Mouse (Mus musculus) CH12F3 (cell line): Measurements from ENCODE around the gene Csrp1.

Experiments used
- in situ Hi-C: fragments of 300-500 bp; cut with MboI; formaldehyde crosslinking; loops from 2 replicates; pipeline ENCODE4 v1.14.3; 2020; ENCODE audit warnings: low sequenced_read_pairs

Gene Csrp1

DNA sequence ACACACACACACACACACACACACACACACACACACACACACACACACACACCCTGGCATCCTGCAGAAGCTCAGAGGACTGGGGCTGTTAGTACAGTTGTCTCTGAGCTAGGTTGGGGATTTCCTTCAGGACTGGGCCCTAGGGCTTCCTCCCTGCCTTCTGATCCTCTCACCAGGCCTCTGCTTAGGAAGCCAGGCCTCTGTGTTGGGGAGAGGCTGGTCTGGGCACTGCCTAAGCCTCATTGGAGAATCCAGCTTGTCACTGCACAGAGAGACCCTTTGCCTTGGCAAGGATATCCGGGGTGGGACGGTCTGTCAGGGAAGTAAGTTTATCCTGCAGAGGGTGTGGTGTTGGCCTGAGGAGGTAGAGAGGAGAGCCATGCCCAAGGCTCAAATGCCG lies 10.4 kb downstream of the Csrp1 start:
- in situ Hi-C loops = no loop called here

GRCm38 (mm10) chr1:135731393-135731792 lies 11.5 kb downstream of the Csrp1 start:
- in situ Hi-C loops = no loop called here

- in situ Hi-C loops = no loop called here
Measured at GRCm38 (mm10) chr1:135731897-135732684, 12.2 kb downstream of the Csrp1 start.

GRCm38 (mm10) chr1:135734225-135734937 lies 14.5 kb downstream of the Csrp1 start:
- in situ Hi-C loops = no loop called here

GRCm38 (mm10) chr1:135735460-135735859 lies 15.6 kb downstream of the Csrp1 start:
- in situ Hi-C loops = no loop called here

GRCm38 (mm10) chr1:135744987-135745386 lies 25.1 kb downstream of the Csrp1 start:
- in situ Hi-C loops = no loop called here

- in situ Hi-C loops = no loop called here
Measured at GRCm38 (mm10) chr1:135746248-135746647, 26.4 kb downstream of the Csrp1 start.

- in situ Hi-C loops = no loop called here
Measured at GRCm38 (mm10) chr1:135752737-135753348, 33.0 kb downstream of the Csrp1 start.

GRCm38 (mm10) chr1:135755287-135755686 lies 35.4 kb downstream of the Csrp1 start:
- in situ Hi-C loops = no loop called here

DNA sequence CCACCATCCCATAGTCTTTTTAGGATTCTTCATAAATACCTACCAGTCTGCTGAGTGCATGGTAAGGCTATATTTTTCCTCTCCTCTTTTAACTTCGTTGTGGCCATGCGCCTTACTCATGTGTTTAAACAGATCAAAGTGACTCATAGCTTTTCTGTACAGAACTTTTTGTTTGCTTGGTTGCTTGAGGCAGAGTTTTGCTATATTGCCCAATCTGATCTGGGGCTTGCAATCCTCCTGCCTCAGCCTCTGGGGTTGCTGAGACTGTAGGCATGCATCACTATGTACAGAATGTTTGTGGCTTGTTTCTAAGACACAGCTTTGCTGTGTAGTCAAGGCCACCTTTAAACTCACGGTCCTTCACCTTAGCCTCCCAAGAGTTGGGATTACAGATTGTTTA lies 36.1 kb downstream of the Csrp1 start:
- in situ Hi-C loops = no loop called here

DNA sequence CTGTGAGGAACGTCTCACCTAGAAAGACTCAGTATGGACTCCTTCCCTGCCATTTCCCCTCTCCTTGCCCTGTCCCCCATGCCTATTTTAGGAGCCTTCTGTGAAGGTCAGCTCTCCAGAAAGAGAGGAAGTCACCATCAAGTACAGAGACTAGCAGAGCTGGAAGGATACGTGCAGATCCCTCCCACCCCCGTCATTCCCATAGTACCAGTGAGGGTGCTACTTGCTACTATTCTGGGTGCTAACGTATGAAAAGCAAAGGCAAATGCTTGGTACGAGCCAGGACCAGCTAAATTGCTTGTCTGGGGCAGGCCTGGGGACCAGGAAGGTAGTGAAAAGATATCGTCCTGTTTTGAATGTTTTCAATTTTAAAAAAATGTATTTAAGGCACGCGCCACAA lies 37.4 kb downstream of the Csrp1 start:
- in situ Hi-C loops = no loop called here

GRCm38 (mm10) chr1:135759685-135760084 lies 39.8 kb downstream of the Csrp1 start:
- in situ Hi-C loops = no loop called here

DNA sequence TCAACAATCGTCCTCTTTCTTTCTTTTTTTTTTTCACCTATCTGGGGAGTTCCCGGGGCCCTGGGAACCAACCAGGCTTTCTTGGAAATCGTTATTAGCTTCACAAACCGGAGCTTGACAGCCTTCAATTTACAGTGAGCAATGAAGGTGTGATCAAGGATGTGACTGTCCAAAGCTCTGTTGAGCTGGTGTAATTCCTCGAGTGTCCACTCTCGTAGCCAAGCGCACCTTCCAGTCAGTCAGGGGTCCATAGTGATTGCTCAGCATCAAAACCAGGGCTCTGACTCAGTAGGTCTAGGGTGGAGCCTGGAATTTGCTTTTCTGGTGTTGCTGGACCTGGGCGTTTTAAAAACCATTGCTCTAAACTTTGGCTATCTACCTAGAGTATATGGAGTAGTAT lies 40.4 kb downstream of the Csrp1 start:
- in situ Hi-C loops = no loop called here

DNA sequence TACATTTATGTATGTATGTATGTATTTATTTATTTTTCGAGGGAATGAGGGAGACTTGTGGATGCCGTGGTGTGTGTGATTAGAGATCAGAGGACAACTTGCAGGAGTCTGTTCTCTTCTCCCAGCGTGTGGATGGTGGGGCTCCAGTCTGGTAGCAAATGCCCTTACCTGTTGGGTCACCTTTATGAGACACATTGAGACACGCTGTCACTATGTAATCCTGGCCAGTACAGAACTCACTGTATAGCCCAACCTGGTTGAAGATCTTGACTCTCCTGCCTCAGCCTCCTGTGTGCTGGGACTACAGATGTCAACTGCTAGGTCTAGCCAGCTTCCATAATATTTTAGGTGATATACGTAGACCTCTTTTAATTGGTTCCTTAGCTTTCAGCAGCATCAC lies 41.9 kb downstream of the Csrp1 start:
- in situ Hi-C loops = no loop called here

DNA sequence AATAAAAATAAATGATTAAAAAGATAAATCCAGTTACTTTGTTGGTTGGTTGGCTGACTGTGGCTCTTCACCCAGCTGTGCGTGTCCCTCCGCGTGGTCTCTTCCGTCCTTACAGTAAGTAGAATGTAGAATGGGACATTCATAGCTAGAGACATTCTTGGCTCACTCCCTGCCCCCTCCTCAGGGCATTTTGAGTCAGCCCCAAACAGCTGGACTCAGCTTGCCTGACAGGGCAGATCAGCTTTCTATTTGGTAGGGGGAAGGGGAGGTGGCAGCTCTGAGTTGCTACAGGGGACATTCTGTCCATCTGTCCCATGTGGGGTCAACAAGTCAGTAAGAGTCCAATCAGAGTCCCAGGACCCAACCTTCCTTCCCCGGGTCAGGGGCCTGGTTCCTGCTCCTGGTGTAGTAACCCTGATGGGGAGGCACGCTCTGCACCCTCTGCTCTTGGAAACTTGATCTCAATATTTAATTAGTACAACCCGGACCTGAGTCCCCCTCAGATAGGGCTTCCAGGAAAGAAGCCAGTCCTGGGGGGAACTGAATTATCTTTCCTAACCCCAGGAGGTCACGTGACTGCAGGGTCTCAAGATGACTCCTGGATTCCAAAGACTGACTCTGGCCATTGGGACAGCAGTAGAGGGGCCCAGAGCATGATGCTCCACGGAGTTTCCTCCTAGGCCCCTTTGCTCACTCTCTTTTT lies 43.8 kb downstream of the Csrp1 start:
- in situ Hi-C loops = no loop called here

- in situ Hi-C loops = no loop called here
Measured at GRCm38 (mm10) chr1:135764206-135764528, 44.3 kb downstream of the Csrp1 start.

DNA sequence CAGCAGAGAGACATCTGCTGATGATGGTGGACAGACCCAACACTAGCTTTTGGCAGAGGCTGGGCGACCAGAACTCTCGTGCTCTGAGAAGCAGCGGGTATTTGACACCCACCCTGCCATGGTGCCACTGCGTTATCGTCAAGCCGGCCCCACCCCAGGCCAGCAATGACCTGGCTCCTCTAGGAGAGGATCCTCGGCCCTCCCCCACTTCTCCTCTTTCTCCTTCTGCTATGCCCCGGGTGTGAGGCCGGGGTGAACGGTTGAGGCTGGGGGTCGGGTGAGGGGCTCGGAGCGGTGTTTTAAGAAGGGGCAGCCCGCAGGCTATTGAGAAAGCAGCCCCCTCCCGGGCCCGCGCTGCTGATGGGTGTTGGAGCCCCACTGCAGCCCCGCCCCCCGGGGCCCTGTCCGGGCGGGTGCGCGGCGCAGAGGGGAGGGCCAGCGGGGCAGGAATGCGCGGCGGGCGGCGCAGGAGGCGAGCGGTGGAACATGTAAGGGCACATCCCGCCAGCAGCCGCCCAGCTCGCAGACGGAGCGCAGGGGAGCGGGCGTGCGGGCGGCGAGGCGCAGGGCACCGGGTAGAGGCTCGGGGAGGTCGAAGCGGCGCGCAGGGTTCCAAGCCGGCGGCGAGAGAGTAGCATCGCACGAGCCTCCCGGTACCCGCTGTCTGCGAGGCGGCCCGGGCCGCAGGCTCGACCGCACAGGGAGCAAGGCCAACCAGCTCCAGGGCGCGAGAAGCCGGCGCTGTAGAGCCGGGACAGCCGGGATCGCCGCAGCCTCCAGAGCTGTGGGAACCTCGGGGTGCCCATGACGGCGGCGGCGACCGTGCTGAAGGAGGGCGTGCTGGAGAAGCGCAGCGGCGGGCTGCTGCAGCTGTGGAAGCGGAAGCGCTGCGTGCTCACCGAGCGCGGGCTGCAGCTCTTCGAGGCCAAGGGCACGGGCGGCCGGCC lies 46.1 kb downstream of the Csrp1 start, which contains the start of gene Phlda3:
Gene Phlda3 (plus strand): TSS at position 475 of the 947 bp plus-strand sequence.
- in situ Hi-C loops = no loop called here

DNA sequence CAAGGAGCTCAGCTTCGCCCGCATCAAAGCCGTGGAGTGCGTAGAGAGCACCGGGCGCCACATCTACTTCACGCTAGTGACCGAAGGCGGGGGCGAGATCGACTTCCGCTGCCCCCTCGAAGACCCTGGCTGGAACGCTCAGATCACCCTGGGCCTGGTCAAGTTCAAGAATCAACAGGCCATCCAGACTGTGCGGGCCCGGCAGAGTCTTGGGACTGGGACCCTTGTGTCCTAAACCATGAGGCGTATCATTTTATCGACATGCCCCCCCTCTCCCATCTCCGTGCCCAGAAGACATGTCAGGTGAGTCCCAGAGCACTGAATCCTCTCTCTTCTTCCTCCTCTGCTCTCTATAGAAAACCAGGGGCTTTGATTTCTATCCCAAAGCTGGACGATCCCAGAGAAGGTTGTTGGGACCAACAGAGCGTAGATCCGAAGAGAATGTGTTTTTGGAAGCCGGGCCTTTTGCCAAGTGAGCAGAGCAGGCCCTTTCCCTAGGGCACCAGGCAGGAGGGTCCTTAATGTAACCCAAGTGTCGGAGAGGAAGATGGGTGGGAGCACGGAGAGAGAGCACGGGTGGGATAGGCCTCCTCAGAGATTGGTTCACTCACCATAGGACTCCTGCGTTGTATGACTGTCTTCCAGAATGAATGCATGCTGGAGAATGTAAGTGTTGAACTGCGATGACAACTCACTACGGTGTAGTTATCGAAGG lies 46.9 kb downstream of the Csrp1 start:
- in situ Hi-C loops = no loop called here

- in situ Hi-C loops = no loop called here
Measured at GRCm38 (mm10) chr1:135767324-135767890, 47.5 kb downstream of the Csrp1 start.
